Mouse (Mus musculus) spleen, embryonic (tissue): ENCODE measurements at regions not wholly inside any gene's neighbourhood (a gene's known extent, or its start where the extent isn't known, plus 50 kb on each side); places are given as distances from the start of the nearest gene placed in this dataset.

Experiments
- CTCF ChIA-PET: fragments of 350-600 bp; sonication (Branson Sonifier 250); formaldehyde crosslinking; loops from one replicate; lab custom pipeline; 2022; lab: Charles Lee

- CTCF ChIA-PET = no interaction called here
Measured at GRCm38 (mm10) chr1:127152840-127153239, 52.0 kb upstream of the Mgat5 start.

- CTCF ChIA-PET = no interaction called here
Measured at GRCm38 (mm10) chr1:127135521-127135920, 69.3 kb upstream of the Mgat5 start.

- CTCF ChIA-PET = no interaction called here
Measured at GRCm38 (mm10) chr1:127131871-127132270, 72.9 kb upstream of the Mgat5 start.

DNA sequence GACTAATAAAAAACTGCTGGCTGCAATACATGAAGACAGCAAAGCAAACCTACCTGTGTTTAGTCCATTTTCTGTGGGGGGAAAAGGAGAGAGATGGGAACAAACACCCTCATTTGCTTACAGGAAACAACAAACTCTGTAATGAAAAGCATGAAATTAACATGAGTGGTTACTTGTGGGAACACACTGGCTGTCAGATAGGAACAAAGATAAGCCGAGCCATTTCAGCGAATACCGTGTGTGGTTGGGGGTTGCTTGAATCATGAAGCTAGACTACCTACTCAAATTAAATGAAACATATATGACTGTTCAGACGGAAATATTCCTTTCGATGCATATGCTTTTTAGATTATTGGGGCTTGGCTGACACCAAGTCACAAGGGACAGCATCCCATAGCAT is 80.0 kb upstream of the Mgat5 start:
- CTCF ChIA-PET = no interaction called here

GRCm38 (mm10) chr1:127118019-127118418 is 86.8 kb upstream of the Mgat5 start:
- CTCF ChIA-PET = no interaction called here

GRCm38 (mm10) chr1:127107485-127107884 is 97.3 kb upstream of the Mgat5 start:
- CTCF ChIA-PET = no interaction called here

GRCm38 (mm10) chr1:127105861-127106260 is 99.0 kb upstream of the Mgat5 start:
- CTCF ChIA-PET = no interaction called here

DNA sequence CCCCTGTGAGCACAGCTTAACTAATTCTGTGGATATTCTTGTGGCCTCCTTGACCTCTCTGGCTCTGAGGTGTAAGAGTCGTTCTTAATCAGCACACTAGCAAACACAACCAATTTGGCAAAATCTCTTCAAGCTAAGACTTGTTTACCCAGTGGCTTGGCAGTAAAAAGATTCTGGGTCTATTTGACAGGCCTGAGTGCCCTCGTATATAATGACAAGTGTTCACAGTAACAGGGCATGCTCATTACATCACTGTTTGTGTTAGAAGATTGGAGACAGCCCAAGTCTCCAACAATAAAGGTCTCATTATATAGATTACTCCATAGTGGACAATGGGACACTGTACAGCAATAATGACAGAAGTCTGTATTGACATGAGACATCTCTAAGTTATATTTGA is 101.2 kb upstream of the Mgat5 start:
- CTCF ChIA-PET = no interaction called here

DNA sequence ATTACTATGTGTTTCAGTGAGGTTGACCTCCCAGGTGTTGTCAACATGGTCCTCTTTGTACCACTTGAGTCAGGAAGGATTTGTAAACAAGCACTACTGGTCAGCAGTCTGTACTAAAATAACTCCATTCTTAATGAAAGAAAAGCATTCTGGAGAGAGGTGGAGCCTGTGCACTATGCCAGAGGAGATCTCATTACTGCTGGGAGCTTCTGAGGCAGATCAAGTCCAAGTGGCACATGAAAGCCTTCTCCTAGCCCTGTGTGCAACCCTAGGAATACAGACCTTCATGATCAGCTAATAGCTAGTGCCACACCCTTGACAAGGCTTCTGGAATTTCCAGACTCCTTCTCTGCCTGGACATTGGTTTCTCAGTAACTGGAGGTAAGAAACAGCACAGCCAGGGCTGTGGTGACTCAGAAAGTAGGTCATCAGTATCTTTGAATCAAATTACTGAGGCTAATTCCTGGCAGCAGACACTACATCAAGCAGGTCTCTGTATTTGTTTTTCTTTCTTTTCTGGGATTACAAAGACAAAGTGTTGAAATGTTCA is 105.9 kb upstream of the Mgat5 start:
- CTCF ChIA-PET = no interaction called here

DNA sequence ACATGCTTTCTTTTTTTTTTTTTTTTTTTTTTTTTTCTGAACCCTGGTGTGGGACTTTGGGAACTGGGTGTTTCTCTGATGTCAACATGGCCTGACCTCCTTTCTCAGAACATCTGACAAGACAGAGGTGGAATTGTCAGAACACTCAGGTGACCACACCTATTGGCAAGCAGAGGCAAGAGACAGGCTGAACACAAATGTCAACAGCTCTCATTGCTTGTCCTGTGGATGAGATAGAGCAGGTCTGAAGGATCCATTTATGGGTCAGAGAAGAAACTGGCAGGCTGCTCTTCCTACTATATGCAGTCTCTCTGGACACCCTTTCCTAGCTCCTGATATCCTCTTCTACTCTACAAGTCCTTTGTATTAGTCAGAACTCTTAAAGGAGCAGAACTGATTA is 117.2 kb upstream of the Mgat5 start:
- CTCF ChIA-PET = no interaction called here

DNA sequence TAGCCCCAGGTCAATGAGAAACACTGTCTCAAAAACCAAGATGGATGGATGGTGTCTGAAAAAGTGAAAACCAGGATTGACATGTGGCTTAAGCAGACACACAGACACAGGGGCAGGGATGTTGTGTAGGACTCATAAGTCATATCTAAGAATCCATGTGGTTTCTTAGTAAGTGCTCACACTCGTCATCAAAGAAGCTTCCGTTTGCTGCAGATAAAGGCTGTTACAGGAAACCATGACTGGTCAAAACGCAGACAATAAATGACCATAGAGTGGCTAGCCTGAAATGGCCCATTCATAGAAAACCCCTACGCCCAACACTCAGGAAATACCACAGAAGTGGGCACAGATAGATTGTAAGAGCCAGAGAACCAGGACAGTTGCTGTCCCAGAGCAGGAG is 118.8 kb upstream of the Mgat5 start:
- CTCF ChIA-PET = no interaction called here

DNA sequence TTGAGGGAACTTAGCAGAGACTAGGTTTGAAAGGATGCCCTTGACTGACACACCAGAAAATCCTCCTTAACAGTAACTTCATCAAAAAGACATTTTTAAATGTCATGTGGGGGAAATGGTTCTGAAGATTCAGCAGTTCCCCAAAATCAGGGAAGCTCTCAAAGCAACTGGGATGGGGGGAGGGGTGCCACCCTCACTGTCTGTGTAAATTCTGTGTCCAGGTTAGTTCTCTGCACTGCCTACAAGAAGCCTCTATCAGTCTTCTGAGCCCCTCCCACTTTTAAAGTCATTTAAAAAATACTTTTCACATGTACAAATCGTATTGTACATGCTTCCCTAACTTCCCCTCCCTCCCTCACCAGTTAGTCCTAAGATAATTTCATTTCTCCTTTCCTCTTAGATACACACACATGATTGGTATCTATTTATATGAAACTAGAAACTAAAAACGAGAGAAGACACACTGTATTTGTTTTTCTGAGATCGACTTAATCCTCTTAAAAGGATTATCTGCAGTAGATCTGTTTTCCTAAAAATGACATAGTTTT is 121.0 kb upstream of the Mgat5 start:
- CTCF ChIA-PET = no interaction called here

DNA sequence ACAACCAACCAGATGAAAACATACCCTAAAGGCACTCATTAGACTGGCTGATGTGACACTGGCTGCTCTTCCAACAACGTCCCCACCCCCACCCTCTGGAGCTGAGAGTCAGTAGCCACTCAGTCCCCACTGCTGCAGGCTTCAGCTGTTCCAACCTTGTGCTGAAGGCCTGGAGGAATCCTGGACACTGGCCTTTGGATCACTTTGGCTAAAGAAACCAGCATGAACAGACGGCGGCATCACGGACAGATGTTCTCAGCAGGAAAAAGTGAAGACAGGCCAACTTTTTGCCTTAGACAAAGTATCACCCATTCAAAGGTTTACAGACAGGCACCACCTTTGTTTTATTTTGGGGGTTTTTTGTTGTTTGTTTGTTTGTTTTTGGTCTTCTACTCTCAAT is 125.8 kb upstream of the Mgat5 start:
- CTCF ChIA-PET = no interaction called here

DNA sequence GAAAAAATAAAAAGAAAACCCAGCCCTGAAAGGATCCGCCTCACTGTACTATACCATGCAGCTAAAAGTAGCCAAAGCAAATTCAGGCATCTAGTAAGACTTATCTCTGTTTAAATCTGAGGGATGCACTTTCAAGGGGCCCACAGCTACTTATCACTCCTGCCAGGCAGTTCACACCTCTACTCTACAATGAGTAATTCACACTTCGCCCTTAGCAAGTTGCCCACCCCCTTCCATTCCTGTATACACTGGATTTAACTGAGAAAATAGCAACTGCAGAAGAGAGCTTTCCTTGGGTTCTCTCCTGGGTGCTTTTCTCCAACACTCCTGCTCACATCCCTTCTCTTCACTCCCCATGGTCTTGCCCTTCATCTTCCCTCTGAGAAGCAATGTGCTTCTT is 142.4 kb upstream of the Mgat5 start:
- CTCF ChIA-PET = no interaction called here

GRCm38 (mm10) chr1:127045711-127046420 is 158.9 kb upstream of the Mgat5 start:
- CTCF ChIA-PET = no interaction called here

DNA sequence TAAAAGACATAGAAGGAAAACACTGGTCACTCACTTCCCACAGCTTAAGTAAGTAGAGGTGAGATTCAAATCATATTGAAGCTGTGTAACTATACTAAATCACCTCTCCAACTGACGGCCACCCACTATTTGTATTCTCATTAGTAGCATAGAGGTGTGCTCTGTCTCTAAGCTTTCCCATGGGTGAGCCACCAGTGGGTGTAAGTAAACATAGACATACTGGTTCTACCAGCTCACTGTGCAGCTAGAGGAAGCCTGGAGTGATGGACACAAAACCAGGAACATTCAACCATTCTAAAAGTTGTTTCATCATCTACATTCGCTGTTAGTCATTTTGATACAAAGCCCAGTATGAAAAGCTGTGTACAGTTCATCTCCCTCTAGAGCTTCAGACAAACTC is 170.1 kb upstream of the Mgat5 start:
- CTCF ChIA-PET = no interaction called here

GRCm38 (mm10) chr1:127031563-127031962 is 173.3 kb upstream of the Mgat5 start:
- CTCF ChIA-PET = no interaction called here

DNA sequence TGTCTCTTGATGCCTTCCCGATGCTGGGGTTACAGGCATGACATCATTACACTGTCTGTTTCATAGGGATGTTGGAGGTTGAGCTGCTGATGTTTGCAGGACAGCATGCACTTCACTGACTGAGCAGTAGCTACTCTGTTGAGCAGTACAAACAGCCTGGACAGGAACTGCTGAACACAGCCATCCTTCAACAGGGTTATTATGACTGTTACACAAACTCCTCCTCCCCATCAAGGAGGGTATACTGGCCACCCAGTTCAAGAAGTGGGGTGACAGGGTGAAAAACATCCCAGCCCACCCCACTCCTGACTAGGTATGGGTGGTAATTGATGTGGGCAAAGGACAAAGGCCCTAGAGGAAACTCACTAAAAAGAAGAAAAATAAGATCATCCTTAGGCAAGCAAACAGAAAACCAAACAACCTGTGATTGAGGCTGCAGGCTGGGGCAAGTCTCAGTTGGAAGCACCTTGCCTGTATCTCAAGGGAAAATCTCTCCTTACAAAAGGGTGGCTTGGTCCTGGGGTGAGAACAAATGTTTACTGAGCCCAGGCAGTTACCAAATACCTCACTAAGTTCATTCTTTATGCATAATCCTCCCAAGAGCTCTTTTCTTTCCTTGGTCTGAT is 175.8 kb upstream of the Mgat5 start:
- CTCF ChIA-PET = no interaction called here

DNA sequence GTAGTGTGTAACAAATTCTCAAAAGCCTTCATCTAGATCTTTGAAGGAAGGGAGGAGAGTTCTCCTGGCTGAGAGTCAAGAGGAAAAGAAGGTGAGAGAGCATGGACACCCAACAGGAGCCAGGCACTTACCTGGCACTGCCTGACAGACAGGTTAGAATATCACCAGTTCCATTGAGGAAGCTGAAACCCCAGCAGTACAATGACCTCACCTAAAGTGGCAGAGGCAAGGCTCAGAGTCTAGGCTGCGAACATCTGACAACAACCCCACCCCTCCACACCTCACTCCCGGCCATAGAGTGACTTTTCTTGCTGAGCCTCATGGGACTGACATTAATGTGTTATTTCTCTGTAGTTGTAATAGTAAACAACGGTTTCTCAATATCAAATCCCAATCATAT is 181.7 kb upstream of the Mgat5 start:
- CTCF ChIA-PET = no interaction called here

DNA sequence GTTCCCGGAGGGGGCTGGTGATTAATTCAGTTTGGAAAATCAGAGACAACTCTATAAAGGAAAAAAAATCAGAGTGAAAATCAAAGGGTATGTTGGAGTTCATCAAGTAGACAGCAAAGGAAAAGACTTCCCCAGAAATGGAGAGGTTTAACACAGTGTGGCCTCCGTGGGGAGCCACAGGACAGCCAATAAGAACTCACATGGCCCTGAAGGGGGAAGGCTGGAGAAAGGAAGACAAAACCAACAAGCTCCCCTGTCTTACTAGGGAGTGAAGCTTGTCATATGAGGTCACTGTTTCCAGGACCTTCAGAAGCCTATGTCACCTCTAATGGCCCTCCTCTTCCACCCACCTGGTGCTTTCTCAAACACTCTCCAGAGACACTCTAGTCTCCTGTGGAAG is 187.1 kb upstream of the Nckap5 start:
- CTCF ChIA-PET = interaction anchor here (0.6 kb wide), 1 partner anchor 1411 kb away, joined by 4 read pairs; no protein-coding TSS in a partner anchor

GRCm38 (mm10) chr1:127015894-127016245 is 185.3 kb upstream of the Nckap5 start:
- CTCF ChIA-PET = no interaction called here

- CTCF ChIA-PET = no interaction called here
Measured at GRCm38 (mm10) chr1:127015042-127015893, 184.7 kb upstream of the Nckap5 start.
